Mouse (Mus musculus): ENCODE data around the gene Rgs6.

Rgs6 gene

DNA sequence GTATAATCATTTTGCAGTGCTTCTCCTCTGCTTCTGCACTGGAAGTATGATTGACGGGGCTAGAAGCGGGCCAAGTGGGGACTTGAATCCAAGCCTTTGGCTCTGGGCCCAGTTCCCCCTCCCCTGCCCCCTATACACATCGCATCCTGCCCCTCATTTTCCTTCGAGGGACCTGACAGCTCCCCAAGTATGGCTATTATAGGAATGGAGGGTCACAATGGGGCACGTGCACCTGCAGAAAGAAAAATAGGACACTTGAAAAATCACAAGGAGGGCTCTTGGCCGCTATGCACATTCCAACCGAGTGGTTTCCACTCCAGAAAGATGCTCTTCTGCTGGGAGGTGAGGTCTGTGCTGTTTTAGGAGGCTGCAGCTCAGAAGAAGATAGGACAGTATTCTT lies 538.8 kb downstream of the Rgs6 start:
- DNase-seq (ENCODE audit: low read depth, low spot score): no peak

DNA sequence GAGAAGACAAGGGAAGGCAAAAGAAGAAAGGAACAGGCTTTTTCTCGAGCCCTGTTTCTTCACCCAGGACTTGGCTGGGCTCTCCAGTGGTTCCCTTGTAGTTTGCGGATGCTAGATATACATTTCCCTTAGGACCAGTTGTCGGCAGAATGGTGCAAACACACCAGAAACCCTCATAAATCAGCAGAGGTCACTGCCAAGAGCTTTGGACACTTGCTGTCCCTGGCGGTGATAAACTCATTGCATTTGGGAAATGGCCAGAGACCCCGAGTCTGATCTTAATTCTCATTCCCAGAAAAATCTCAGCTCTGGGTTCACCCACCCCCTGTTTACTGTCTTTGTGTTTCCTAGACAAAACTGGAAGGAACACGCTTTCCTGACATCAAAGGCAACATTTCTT lies 539.9 kb downstream of the Rgs6 start:
- no peak for DNase-seq (ENCODE audit: low read depth, low spot score)

DNA sequence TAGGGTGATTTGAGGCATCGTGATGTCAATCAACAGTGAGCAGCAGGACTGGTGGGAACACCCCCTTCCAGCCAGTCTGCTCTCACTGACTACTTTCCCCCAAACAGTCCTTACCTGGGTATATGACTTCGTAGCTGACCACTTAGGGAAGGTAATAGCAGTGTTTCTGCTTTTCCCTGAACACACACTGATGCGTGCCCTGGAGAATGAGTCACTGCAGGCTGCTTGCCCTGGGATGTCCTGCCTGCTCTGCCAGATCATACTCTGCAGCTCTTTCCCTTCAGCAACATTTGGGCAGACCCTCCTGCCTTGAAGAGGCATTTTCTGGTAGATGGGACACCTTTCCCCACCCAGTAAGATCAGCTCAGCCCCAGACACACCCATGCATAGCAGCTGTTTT lies 540.5 kb downstream of the Rgs6 start:
- no peak for DNase-seq (ENCODE audit: low read depth, low spot score)

DNA sequence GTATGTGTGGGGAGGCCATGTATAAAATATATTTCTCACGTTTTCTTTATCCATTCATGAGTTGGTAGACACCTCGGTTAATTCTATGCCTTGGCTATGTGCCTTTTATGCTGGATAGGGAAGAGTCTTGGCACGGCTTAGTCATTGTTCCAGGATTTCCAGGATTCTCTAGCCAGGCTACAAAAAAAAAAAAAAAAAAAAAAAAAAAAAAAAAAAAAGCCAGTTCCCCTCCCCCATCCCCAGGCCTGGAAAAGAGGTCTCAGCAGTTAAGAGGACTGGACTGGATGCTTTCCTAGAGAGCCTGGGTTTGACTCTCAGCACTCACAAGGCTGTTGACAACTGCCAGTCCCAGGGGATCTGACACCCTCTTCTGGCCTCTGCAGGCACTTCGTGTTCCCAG lies 543.3 kb downstream of the Rgs6 start:
- DNase-seq (ENCODE audit: low read depth, low spot score): no peak

DNA sequence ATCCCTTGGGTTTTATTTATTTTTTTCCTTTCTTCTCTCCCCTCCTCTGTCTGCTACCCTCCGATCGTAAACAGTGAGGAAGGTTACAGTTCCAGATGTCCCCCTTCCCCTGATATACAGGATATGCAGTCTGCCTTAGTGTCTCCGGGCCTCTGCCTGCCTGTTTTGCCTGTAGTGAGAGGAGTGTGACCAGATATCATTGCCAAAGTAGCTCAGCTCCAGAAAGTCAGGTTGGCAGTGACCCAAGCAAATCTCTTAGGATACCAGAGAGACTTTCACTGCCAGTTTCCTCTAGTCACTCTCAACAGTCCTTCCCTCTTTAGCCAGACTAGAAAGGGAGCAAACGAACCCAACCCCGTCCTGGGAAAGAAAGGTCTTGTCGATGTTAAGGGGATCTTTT lies 545.7 kb downstream of the Rgs6 start:
- DNase-seq (ENCODE audit: low read depth, low spot score): no peak

DNA sequence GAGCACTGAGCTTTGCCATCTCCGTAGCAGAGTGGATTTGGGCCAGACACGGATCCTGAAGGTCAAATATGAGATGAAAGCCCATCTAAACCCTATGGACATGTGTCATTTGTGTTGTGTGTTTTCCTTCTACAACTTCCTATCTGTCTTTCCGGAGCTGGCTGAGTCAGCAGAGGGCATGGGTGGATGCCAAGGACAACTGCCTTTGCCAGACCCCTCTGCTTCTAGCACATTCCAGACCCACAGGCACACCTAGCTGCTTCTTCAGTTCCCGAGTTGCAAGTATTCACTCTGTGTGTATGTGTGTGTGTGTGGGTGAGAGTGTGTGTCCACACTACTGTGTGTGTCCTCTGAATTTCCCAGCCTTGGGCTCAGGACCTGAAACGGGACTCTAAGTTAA lies 547.9 kb downstream of the Rgs6 start:
- DNase-seq (ENCODE audit: low read depth, low spot score): no peak

DNA sequence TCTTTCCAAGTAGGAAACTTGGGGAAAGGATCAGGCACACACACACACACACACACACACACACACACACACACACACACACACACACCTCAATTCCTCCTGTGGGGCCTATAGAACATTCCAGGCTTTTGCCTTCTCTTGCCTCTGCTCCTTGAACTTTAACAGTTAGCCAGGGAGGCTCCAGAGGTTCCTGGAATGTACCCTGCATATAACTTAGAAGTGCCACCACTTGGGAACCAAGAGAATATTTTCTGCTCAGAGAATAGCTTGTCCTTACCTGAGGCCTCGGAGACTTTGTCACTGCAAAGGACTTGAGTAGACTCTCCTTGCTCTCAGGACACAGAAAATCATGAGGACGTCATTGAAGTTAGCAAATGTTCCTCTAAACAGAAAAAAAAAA lies 548.4 kb downstream of the Rgs6 start:
- no peak for DNase-seq (ENCODE audit: low read depth, low spot score)

DNA sequence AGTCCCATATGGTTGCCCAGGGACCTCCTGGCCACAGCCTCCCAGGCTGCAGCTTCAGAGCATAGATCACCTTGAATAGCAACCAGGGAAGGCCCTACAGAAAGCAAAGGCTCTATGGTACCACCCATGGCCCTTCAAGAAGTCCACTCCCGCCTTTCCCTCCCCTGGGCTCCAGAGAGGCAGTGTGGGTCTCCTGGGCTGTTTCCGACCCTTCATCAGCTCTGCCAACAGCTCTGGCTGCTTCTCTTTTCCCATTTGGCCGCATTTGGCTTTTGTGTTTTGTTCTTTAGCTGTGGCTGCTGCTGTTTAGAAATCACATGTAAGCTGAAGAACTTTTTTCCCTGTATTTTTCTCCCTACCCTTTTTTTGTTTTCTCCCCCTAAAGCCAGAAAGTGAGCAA lies 548.9 kb downstream of the Rgs6 start:
- no peak for DNase-seq (ENCODE audit: low read depth, low spot score)

DNA sequence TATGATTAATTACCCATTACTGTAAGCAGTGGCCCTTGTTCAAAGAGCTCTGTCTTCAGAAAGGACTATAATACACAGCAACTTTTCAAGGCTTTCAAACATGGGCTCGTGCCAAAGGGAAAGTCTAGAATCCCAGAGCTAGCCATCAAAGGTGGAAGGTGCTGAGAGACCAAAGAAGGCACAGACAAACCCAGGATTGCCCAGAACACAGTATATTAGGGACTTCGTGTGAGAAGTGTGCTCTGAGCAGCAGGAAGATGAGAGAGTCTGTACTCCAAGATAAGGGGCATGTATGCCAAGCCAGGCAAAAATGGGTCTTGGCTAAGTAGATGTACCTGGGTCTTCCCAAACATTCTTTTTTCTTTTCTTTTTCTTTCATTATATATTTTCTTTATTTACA lies 553.1 kb downstream of the Rgs6 start:
- DNase-seq (ENCODE audit: low read depth, low spot score): no peak

DNA sequence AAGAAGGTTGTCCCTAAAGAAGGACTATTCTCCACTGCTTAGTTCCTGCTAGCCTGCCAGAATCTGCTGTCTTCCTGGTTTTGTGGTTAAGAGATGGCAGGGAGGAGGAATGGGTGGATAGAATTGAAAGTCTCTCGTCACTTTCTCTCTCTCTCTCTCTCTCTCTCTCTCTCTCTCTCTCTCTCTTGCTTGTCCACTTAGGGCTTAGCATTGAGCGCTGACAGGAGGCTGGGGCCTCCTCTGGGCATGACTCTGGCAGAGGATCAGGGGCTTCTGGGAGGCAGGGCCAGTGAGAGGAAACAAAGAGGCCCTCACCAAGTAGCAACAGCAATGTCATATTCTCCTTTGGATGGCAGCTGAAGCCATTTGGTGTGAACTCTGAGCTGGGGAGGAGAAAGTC lies 554.4 kb downstream of the Rgs6 start:
- no peak for DNase-seq (ENCODE audit: low read depth, low spot score)

DNA sequence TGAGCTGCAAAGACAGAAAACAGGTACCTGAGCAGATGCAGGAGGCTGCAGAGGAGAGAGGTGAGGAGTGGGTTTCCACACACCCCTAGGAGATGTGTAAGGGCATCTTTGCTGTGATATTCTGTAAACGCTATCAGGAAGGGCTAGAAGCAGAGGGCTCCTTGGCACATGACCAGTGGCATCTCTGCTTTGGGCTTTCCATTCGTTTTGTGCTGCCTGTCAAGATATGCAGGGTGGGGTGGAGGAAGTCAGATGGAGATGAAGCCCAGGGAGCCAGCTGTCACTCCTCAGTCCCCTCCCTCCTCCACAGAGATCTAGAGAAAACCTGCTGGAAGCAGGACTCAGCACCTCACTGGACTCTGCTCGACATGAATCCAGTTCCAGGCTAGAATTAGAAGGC lies 555.0 kb downstream of the Rgs6 start:
- DNase-seq (ENCODE audit: low read depth, low spot score): no peak

DNA sequence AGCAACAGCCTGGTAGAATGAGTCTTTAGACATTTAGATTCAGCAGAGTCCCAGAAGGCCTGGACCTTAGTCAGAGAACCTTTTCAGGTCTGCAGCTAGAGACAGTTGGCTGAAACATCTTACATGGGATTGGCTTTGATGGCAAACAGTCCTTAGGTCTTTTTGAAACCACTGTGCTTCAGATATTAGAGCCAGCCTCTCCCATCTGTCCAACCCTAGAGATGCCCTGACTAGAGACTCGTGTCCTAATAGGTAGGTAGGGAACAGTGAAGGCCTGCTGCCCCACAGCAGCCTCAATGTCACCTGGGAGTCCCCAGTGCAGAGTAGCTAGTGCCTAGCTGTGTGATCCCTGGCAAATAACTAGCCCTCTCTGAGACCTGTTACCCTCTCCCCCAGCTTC lies 555.5 kb downstream of the Rgs6 start:
- DNase-seq (ENCODE audit: low read depth, low spot score): no peak

DNA sequence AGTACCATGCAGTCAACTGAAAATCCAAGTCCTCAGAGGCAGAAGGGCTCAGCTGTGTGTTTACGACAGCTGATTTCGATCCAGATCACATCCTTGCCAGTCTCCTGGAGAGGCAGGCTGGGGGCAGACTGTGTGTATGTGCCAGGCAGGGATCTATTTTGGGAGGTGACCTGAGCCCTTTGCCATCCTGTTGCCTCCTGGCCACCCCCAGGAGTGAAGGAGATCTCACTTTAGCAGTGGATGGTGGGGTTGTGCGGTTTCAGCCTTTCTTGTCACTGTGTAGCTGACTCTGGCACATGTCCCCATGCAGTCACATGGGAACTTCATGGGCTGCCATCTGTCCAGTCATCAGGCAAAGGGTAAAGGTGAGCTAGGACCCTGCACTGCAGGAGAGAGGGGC lies 557.0 kb downstream of the Rgs6 start:
- DNase-seq (ENCODE audit: low read depth, low spot score): no peak

DNA sequence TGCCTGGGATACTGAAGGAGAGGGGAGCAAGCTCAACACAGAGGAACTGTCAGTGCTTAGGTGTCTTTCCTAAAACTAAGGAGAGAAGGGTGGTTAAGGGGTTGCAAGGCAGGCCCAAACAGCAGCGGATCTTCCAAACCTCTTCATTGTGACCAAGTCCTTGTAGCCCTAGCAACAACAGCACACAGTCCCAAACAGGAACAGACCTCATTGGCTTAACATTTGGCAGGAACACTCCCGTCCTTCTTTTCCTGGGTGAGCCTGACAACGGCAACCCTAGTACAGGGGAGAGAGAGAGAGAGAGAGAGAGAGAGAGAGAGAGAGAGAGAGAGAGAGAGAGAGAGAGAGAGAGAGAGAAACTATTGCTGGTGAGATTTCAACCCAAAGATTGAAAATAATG lies 557.8 kb downstream of the Rgs6 start:
- DNase-seq (ENCODE audit: low read depth, low spot score): no peak

DNA sequence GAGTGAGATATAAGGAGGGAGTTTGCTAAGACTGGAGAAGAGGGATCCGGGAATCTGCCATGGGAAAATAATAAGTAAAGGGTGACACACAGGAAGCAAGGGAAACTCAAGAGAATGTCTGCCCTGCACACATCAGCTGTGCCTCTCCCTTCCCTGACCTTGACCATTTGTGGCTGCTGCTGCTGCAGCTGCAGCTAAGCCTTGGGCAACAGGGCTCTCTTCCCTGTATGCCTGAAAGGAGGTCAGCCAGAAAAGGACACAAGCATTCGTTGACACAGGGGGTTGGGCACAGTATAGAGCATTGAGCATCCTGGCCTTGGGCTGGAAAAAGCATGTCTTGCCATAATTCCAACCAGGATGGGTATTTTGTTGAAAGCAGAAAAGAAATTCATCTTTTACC lies 558.8 kb downstream of the Rgs6 start:
- DNase-seq (ENCODE audit: low read depth, low spot score): no peak

DNA sequence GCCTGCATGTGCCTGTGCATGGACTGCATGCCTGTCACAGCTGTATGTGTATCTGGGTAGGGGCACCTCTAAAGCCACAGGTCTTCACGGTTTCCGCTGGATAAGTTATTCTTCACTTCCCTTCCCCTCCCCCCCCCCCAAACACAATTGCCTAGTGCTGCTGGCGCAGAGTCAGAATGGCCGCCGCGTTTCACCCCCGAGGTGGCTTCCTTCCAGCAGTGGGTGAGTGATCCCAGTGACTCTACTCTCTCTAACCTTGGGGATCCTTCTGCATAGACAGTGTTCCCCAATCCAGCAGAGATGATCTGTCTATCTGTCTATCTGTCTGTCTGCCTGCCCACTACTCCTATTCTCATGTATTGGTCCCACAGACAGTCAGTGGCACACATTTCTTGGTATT lies 561.9 kb downstream of the Rgs6 start:
- DNase-seq (ENCODE audit: low read depth, low spot score): no peak

DNA sequence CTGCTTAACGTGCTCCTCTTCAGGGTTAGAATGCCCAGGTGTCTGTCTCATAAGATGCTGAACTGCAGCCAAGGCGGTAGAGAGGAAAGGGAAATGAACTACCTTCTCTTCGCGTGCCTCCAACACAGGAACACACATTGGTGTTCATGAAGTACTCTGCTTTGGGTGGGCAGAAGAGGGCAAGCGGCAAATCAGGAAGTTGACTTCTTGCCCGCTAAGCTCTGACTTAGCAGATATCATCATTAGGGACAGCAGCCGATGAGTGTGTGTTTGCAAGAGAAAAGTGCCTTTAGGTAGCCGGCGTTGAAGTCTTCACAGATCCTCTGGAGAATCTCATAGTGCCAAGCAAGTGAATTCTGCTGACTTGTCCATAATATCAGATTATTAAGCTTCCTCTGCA lies 562.7 kb downstream of the Rgs6 start:
- no peak for DNase-seq (ENCODE audit: low read depth, low spot score)

DNA sequence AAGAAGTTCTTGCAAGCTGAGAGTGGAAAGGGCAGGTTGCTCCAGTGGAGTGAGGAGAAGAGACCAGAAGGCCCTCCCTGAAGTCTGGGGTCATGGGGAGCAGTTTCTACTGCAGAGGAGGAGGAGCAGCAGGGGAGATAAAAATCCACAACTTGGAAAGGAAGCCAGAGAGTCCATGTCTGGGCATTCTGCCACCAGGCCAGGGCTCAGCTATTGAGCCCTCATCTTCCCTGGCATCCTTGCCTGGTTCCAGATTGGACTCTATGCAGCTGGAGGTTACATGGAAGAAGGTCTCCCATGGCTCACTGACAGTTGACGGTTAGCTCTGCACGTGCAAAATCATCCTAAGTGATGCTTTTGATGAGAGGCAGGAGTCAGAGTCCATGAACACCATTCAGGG lies 563.4 kb downstream of the Rgs6 start:
- no peak for DNase-seq (ENCODE audit: low read depth, low spot score)

DNA sequence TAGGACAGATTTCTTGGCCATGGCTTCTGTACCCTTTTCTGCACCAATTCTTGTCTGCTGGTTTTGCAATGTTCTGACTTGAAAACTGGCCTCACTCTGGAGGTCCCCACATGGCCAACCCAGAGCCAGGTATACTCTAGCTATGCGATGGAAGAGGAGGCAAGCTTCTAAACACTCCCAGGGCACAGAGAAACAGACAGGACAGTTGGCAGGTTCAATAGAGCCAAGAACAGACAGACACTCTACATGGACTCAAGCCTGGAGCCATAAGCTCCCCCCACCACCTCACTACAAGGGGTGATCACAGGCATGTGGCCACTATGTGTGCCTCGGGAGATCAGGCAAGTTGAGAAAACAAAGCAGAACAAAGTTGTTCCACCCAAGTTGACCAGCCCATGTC lies 572.1 kb downstream of the Rgs6 start:
- DNase-seq (ENCODE audit: low read depth, low spot score): no peak

DNA sequence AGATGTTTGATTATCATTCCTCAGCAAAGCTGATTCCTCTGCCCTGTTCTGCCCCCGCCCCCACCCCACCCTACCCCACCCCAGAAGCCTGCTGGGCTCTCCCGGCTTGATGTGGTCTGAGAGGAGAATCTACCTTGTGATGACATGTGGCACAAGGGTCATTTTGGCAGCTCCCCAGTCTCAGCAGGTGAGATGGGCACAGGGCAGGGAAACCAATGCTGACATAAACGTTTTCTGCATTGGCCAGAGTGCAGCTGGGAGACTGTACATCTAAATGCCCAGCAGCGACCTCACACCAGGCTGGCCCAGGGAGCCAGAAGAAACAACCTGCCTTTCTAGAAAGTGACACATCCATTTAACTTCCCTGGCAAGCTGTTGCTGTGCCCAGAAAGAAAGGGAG lies 572.6 kb downstream of the Rgs6 start:
- DNase-seq (ENCODE audit: low read depth, low spot score): no peak

DNA sequence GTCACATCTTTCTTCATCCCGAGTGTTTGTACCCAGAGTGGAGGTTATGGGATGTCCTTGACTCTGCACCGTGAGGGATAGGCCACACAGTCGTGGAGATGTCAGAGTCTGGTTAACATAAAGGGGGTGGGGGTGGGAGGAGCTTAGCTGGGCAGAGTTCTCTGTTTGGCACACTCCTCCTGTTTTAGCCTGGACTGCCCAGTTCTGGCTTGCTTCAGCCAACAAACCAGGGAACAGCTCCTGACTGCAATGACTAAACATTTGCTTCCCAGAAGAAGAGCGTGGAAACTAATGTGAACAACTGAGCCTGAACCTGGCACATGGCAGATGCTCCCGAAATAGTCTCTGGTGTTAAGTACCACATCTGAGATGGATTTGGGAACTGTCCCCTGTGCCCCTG lies 575.6 kb downstream of the Rgs6 start:
- no peak for DNase-seq (ENCODE audit: low read depth, low spot score)

DNA sequence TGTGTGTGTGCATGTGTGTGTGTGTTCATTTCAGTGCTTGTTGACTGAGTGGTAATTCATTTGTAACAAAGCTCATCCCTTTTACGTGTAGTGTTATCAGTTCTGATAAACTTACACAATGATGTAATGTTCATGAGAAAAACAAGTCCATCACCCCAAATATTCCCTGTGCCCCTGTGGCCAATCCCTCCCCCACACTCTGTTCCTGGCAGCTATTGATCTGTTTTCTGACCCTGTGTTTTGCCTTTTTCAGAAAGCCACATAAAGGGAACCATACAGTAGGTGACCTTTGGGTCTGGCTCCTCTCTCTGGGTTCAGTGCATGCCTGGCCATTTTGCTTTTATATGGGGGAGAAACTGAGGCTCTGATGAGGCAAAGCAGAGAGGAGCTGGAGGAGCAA lies 577.0 kb downstream of the Rgs6 start:
- DNase-seq (ENCODE audit: low read depth, low spot score): no peak

DNA sequence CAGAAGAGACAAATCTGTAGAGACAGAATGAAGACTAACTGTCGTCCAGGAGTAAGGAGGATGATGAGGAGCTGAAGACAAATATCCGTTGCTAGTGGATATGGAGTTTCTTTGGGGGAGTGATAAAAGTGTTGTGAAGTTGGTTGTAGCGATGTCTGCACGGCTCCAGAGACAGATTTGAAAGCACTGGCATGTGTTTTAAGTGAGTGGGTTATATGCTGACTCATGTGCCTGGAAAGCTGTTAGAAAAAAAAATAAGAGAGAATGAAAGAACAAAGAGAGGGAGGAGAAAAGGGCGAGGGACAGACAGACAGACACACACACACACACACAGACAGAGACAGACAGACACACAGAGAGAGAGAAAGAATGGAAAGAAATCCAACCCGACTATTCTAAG lies 580.2 kb downstream of the Rgs6 start:
- no peak for DNase-seq (ENCODE audit: low read depth, low spot score)

DNA sequence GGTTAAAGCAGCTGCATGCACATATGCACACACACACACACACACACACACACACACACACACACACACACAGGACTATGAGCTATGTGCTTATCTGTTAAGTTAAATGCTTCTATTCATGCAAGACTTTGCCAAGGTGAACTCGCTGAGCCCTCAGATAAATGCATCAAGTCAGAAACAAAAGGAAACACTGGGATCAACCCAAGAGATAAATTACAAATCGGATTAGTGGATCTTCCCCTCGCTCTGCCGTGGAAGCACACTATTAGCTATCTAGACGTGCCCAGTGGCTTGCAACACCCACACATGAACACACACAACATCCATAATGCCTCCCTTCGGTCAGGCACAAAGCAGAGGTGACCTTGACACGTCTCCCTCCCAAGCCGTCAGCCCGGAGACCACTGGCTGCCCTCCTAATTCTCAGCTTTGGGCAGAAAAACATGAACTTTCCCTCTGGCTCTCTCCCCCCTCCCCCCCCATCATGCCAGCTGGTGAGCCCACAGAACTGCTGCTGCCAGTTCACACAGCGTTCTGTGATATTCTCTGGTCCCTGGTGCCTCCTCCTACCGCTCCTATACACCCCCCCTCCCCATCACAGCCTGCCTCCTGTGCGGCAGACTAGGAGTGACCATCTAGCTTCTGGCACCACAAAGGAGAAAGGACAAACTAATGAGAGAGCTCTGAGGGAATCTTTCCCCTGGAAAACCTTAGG lies 581.6 kb downstream of the Rgs6 start:
- DNase-seq (ENCODE audit: low read depth, low spot score): no peak

All from brain, embryonic 18.5 days (tissue).